Mouse (Mus musculus) hindbrain, embryonic 11.5 days (tissue): ENCODE results near the gene Syngr1. TPM values are rescaled to one million over a fixed set of nuclear protein-coding genes. Genes with fewer than 3 reads are reported as not detected.

Source experiments
- ATAC-seq: fragments of 200-750 bp; cut with Nextera tagmentation; 2 replicates; pipeline ENCODE4 v1.8.0; 2017; ENCODE audit warnings: mild to moderate bottlenecking, moderate TSS enrichment, moderate library complexity; ENCODE audit not compliant: low FRiP score
- DNase-seq: peaks from one replicate; pipeline ENCODE4 v3.0.0-alpha.2; 2015; ENCODE audit warnings: low spot score
- H3K27ac ChIP-seq: fragments of 300-500 bp; sonication (generic); 2 replicates; pipeline ENCODE4 v1.5.1; 2014; ENCODE audit warnings: mild to moderate bottlenecking, low read depth, low read length
- H3K27me3 ChIP-seq: fragments of 300-500 bp; sonication (generic); 2 replicates; pipeline ENCODE4 v1.6.1; 2014; ENCODE audit warnings: mild to moderate bottlenecking, low read length, moderate library complexity, mixed read lengths; ENCODE audit not compliant: control insufficient read depth, insufficient read depth
- H3K36me3 ChIP-seq: fragments of 300-500 bp; sonication (generic); 2 replicates; pipeline ENCODE4 v1.6.1; 2014; ENCODE audit warnings: mild to moderate bottlenecking, low read length, moderate library complexity, mixed read lengths; ENCODE audit not compliant: control insufficient read depth, insufficient read depth
- H3K4me1 ChIP-seq: fragments of 300-500 bp; sonication (generic); replicated peaks from 2 replicates; pipeline ENCODE4 v1.6.1; 2014; ENCODE audit warnings: low read length, mixed read lengths; ENCODE audit not compliant: control insufficient read depth, insufficient read depth
- H3K4me2 ChIP-seq: fragments of 300-500 bp; sonication (generic); replicated peaks from 2 replicates; pipeline ENCODE4 v1.6.1; 2014; ENCODE audit warnings: mild to moderate bottlenecking, low read depth, low read length
- H3K4me3 ChIP-seq: fragments of 300-500 bp; sonication (generic); 2 replicates; pipeline ENCODE4 v1.5.1; 2014; ENCODE audit warnings: low read depth, low read length
- H3K9ac ChIP-seq: fragments of 300-500 bp; sonication (generic); 2 replicates; pipeline ENCODE4 v1.6.1; 2014; ENCODE audit warnings: low read depth, low read length
- H3K9me3 ChIP-seq: fragments of 300-500 bp; sonication (generic); 2 replicates; pipeline ENCODE4 v1.6.1; 2016; ENCODE audit warnings: low read length; ENCODE audit not compliant: control insufficient read depth
- WGBS: fragments of 180-500 bp; shearing (Covaris S2); extraction: QIAGEN DNeasy Blood & Tissue Kit; methylation state at CpG from one replicate; pipeline ENCODE4 v1.1.7; 2014; 5-methylcytosine and 5-hydroxymethylcytosine counted together
- polyA plus RNA-seq: library from polyadenylated mRNA; unstranded; fragments of >200 nt; fragmentation: Nextera tagmentation; extraction: Ambion mirVana; gene quantifications from 2 replicates; pipeline ENCODE4 v1.2.1, GENCODE M21; 2014

The Syngr1 gene
- polyA plus RNA-seq, 1 experiment from 2014 or later: 7.3 TPM

- H3K9ac ChIP-seq: no peak overlapping the region
- no peak for ATAC-seq
- H3K27ac ChIP-seq: no peak overlapping the region
Observed at GRCm38 (mm10) chr15:80074663-80075373, 16.3 kb upstream of the Syngr1 start.

GRCm38 (mm10) chr15:80075374-80075694 lies 15.8 kb upstream of the Syngr1 start:
- no peak overlapping the region for H3K9ac ChIP-seq
- WGBS: 52% methylated on average over 3 of the region's 3 CpGs
- H3K36me3 ChIP-seq: peaks cover 16% of the 10 kb centered on the region
- ATAC-seq (no peak), DNase-seq (no peak)
- H3K9me3 ChIP-seq: no peaks in the 10 kb centered on the region
- H3K4me3 ChIP-seq: no peak overlapping the region
- H3K4me2 ChIP-seq: no peak overlapping the region
- no peaks in the 10 kb centered on the region for H3K27me3 ChIP-seq
- H3K4me1 ChIP-seq: no peaks in the 10 kb centered on the region; the same call in 1 of the 2 replicates
- no peak overlapping the region for H3K27ac ChIP-seq

More at GRCm38 (mm10) chr15:80074663-80075373, 16.3 kb upstream of the Syngr1 start:
- H3K4me3 ChIP-seq: no peak overlapping the region
- H3K9me3 ChIP-seq: no peaks in the 10 kb centered on the region
- H3K36me3 ChIP-seq: peaks cover 13% of the 10 kb centered on the region
- WGBS: 65% methylated on average over 6 of the region's 6 CpGs
- DNase-seq: no peak
- H3K27me3 ChIP-seq: no peaks in the 10 kb centered on the region
- H3K4me1 ChIP-seq: no peaks in the 10 kb centered on the region; the same call in 1 of the 2 replicates
- no peak overlapping the region for H3K4me2 ChIP-seq

DNA sequence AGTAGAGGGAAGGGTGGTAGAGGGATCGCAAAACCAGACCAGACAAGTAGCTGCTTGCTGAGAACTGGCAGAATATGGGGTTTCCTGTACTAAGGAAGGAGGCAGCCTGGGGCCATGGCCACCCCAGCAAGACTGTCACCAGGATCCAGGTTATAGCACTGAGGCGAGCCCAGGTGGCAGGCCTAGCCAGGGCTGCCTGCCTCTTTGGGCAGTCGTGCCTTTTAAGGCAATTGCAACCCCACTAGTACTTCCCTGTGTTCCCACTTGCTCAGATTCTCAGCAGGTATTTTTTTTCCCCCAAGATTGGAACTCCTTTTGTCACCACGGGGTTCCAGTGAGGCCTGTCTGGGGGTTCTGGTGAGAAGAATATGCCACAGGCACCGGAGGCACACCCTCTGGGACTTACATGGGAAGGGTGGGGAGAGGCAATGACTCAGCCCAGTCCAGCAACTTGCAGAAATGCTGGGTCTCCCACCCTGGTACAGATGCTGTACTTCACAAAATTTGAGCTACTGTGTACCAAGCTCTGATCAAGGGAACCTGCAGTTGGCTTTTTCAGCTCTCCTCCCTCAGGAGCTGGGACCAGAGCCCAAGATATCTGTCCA lies 15.3 kb upstream of the Syngr1 start:
- Histone ChIP-seq H3K9ac (no peak overlapping the region), H3K27ac (no peak overlapping the region), H3K4me2 (no peak overlapping the region), H3K36me3 (peaks cover 16% of the 10 kb centered on the region), H3K9me3 (no peaks in the 10 kb centered on the region), H3K4me3 (no peak overlapping the region), H3K27me3 (no peaks in the 10 kb centered on the region), H3K4me1 (no peaks in the 10 kb centered on the region; the same call in 1 of the 2 replicates)
- WGBS: 33% methylated on average over 5 of the region's 5 CpGs
- no peak for DNase-seq
- ATAC-seq: no peak

DNA sequence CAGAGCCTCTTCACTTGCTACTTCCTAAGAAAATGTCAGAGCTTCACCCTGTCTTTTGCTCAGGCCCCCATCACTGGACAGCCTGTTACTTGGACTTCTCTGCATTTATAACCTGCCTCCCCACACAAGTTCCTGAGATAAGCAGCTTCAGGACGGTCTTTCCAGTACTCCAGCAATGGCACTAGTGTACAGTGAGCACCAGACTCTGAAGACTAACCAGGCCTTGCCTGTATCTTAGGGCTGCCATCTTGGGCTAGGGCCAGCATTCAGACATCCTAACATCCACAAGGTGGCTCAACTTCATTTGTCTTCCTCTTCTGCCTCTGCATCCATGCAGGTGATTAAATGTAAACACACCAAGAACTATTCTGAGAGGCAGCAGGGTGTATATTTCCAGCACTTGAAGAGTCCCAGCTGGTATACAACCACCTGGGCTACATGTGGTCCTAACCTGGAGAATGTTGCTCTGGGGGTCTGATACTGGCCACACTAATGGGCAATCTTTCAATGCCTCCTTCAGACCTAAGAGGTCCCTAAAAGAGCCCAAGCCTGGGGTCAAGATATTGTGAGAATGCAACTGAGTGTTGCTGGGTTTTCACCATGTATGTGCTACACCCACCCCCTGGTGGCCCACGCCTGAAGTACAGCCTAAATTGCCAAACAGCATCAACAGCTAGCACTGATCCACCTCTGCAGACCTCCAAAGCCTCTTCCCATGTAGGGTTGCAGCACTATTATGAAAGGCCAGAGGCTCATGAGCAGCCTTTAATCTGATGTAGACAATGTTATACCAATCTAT lies 14.6 kb upstream of the Syngr1 start:
- Histone ChIP-seq H3K4me3 (no peak overlapping the region), H3K4me1 (peaks cover 3% of the 10 kb centered on the region), H3K27me3 (no peaks in the 10 kb centered on the region), H3K27ac (no peak overlapping the region), H3K9me3 (no peaks in the 10 kb centered on the region), H3K4me2 (no peak overlapping the region), H3K36me3 (peaks cover 19% of the 10 kb centered on the region), H3K9ac (no peak overlapping the region)
- peak; percentile 46; the same call in 1 of the 2 replicates for ATAC-seq
- peak; percentile 89 for DNase-seq
- 3% methylated on average over 2 of the region's 2 CpGs for WGBS

DNA sequence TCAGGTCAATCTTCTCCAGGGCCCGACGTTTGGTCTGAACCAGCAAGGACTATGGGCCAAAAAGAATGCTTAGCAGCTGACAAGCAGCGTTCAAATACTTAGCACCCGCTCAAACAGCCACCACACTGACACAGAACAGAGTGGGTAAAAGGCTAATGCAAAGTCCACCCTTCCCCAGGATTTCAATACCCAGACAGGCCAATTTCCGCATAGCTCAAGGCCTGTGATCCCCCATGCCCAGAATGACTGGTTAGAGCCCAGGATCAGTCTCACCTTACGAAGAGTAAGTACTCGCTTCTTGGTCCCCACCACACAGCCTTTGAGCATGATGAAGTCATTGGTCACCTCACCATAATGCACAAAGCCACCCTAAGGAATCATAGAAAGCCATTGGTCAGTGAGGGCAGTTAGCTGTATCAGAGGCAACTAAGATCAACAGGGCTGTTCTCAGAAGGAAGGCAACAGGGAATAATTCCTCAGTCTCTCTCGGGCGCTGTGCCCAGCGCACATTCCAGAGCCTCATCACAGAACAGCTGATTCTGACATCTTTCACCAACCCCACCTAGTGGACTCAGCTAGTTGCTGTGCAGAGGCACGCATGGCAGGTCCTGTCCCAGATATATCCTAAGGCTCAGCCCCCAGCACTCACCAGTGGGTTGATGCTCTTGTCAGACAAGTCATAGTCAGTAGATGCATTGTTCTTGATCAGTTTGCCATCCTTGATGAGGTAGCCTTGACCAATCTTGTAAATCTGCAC lies 12.9 kb upstream of the Syngr1 start:
- Histone ChIP-seq H3K4me1 (peaks cover 7% of the 10 kb centered on the region), H3K27me3 (no peaks in the 10 kb centered on the region), H3K27ac (no peak overlapping the region), H3K4me2 (no peak overlapping the region), H3K36me3 (peaks cover 19% of the 10 kb centered on the region), H3K9ac (no peak overlapping the region), H3K4me3 (no peak overlapping the region), H3K9me3 (no peaks in the 10 kb centered on the region)
- DNase-seq: no peak
- no peak for ATAC-seq
- 84% methylated on average over 11 of the region's 11 CpGs for WGBS

DNA sequence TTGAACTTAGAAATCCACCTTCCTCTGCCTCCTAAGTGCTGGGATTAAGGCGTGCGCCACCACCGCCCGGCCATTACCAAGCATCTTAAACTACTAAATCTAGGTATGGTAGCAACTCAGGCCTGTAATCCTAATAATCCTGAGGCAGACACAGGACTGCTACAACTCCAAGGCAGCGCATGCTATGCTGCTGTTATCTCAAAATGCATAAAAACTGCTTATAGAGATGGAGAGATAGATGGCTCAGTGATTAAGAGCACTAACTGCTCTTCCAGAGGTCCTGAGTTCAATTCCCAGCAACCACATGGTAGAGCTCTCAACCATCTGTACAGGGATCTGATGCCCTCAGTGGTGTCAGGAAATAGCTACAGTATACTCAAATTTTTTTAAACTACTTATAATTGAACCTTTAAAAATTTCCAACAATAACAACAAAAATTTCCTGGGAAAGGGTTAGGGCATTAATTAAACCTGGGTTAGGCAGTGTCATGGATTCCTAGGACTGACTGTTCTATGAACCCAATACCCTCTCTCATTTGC lies 11.9 kb upstream of the Syngr1 start:
- Histone ChIP-seq H3K4me1 (peaks cover 7% of the 10 kb centered on the region), H3K9ac (no peak overlapping the region), H3K27ac (no peak overlapping the region), H3K4me3 (no peak overlapping the region), H3K36me3 (peaks cover 19% of the 10 kb centered on the region), H3K27me3 (no peaks in the 10 kb centered on the region), H3K9me3 (no peaks in the 10 kb centered on the region), H3K4me2 (no peak overlapping the region)
- 96% methylated on average over 5 of the region's 5 CpGs for WGBS
- no peak for ATAC-seq
- no peak for DNase-seq

DNA sequence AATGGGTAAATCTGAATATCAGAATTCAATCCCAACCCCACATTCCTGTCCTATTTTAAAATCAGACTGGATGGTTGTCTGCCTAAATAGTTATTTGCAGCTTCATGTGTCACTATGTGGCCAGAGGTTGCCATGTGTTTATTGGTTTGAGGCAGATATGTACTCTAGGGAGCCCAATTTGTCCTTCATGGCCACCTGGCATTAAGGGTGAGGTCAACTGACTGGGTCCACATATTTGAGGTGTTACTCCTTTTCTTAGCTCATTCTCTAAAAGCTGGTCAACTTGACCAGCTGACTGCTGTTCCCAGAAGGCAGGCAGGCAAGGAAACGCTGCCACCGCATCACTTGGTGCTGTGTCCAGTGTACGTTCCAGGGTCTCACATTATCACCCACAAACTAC lies 11.2 kb upstream of the Syngr1 start:
- Histone ChIP-seq H3K9me3 (no peaks in the 10 kb centered on the region), H3K4me2 (no peak overlapping the region), H3K27me3 (no peaks in the 10 kb centered on the region), H3K36me3 (peaks cover 19% of the 10 kb centered on the region), H3K27ac (no peak overlapping the region), H3K9ac (no peak overlapping the region), H3K4me3 (no peak overlapping the region), H3K4me1 (peaks cover 7% of the 10 kb centered on the region)
- 79% methylated on average over 3 of the region's 3 CpGs for WGBS
- ATAC-seq: no peak
- DNase-seq: no peak
